20 mouse cellular contexts compared by ENCODE assay signal in genomic region chr16:18410418-18410817, GRCm38 (mm10). TPM values are rescaled to one million over a fixed set of nuclear protein-coding genes. Genes with fewer than 3 reads are reported as not detected.
DNase-seq lines count a peak whose midpoint lies in the region; ATAC-seq lines count a peak whose summit lies in the region.
"Had no signal": no experiment of that assay in that cellular context is flagged by ENCODE, and none has a peak within 500 bp of the region (broad histone marks: within the 10 kb centered on the region; RNA-seq: fewer than 3 reads in every experiment).

No protein-coding gene starts in this region.

- peak; percentile 49 for DNase-seq in adrenal gland, adult 2 months
- DNase-seq in adrenal gland, adult 18-20 months (ENCODE audit: low spot score in 2 of 2) = no peak
- peak; percentile 89 for DNase-seq in heart, adult 11 months
- DNase-seq in heart, postnatal 14 days = no peak
- no peak for DNase-seq in kidney, postnatal 14 days
- no peak for DNase-seq in midbrain, embryonic 10.5 days (ENCODE audit: low spot score)
- DNase-seq in midbrain, embryonic 14.5 days = no peak
- DNase-seq: adrenal gland, postnatal 10 days; forebrain, postnatal 0 days; heart, postnatal 10 days; layer of hippocampus, adult 9-11 months; thymus, adult 18-20 months had no signal

- H3K27me3 ChIP-seq in kidney, embryonic 16.5 days (ENCODE audit: insufficient read depth, low read length) = no peaks in the 10 kb centered on the region
- H3K27me3 ChIP-seq in midbrain, embryonic 10.5 days (ENCODE audit: low read depth, poor library complexity, severe bottlenecking) = no peaks in the 10 kb centered on the region
- no peaks in the 10 kb centered on the region for H3K27me3 ChIP-seq in midbrain, embryonic 14.5 days (ENCODE audit: control insufficient read depth, insufficient read depth, low read length)
- H3K27me3 ChIP-seq: embryonic facial prominence, embryonic 12.5 days; liver, embryonic 15.5 days; stomach, embryonic 15.5 days had no signal

- no peak overlapping the region for H3K4me2 ChIP-seq in kidney, embryonic 16.5 days (replicated peaks; ENCODE audit: low read depth, low read length)
- H3K4me2 ChIP-seq in midbrain, embryonic 14.5 days (ENCODE audit: low read length) = no peak overlapping the region
- H3K4me2 ChIP-seq: embryonic facial prominence, embryonic 12.5 days; heart, embryonic 11.5 days; liver, embryonic 15.5 days; stomach, embryonic 15.5 days had no signal

- peaks cover 23% of the 10 kb centered on the region for H3K36me3 ChIP-seq in kidney, embryonic 16.5 days (ENCODE audit: insufficient read depth, low read length)
- peaks cover 83% of the 10 kb centered on the region for H3K36me3 ChIP-seq in midbrain, embryonic 10.5 days
- peaks cover 55% of the 10 kb centered on the region for H3K36me3 ChIP-seq in midbrain, embryonic 14.5 days (ENCODE audit: control insufficient read depth, insufficient read depth, low read length)

- H3K27ac ChIP-seq in kidney, embryonic 16.5 days (ENCODE audit: low read length) = peak overlapping the region; percentile 67; the same call in 1 of the 2 replicates
- H3K27ac ChIP-seq in midbrain, embryonic 10.5 days (replicated peaks) = peak overlapping the region; percentile 53; the same call in 1 of the 2 replicates
- H3K27ac ChIP-seq in midbrain, embryonic 14.5 days (replicated peaks; ENCODE audit: low read depth, low read length) = no peak overlapping the region; the same call in 1 of the 2 replicates
- H3K27ac ChIP-seq: embryonic facial prominence, embryonic 12.5 days; limb, embryonic 10.5 days; stomach, embryonic 15.5 days had no signal

- intact Hi-C loops in heart, postnatal 14 days (cut with DNase I) = no loop called here

- WGBS in kidney, embryonic 16.5 days = 70% methylated on average over 5 of the region's 5 CpGs
- 80% methylated on average over 5 of the region's 5 CpGs for WGBS in midbrain, embryonic 10.5 days
- WGBS in midbrain, embryonic 14.5 days = 83% methylated on average over 5 of the region's 5 CpGs

- ATAC-seq in kidney, embryonic 16.5 days (ENCODE audit: low FRiP score, low TSS enrichment) = peak; percentile 1; the same call in 1 of the 2 replicates
- no peak for ATAC-seq in midbrain, embryonic 14.5 days (ENCODE audit: low FRiP score, low TSS enrichment)
- ATAC-seq: forebrain, postnatal 0 days; lung, postnatal 0 days had no signal

- H3K4me3 ChIP-seq in kidney, embryonic 16.5 days (ENCODE audit: low read length) = no peak overlapping the region
- H3K4me3 ChIP-seq in midbrain, embryonic 10.5 days = no peak overlapping the region
- H3K4me3 ChIP-seq in midbrain, embryonic 14.5 days (replicated peaks; ENCODE audit: low read depth, low read length) = no peak overlapping the region
- H3K4me3 ChIP-seq: embryonic facial prominence, embryonic 12.5 days; erythroblast, embryonic 14.5 days; limb, embryonic 10.5 days; liver, embryonic 15.5 days; stomach, embryonic 15.5 days had no signal

- H3K9me3 ChIP-seq in kidney, embryonic 16.5 days (ENCODE audit: low read length) = no peaks in the 10 kb centered on the region
- H3K9me3 ChIP-seq in midbrain, embryonic 10.5 days (replicated peaks) = no peaks in the 10 kb centered on the region
- no peaks in the 10 kb centered on the region for H3K9me3 ChIP-seq in midbrain, embryonic 14.5 days (ENCODE audit: control insufficient read depth, low read length)
- H3K9me3 ChIP-seq: limb, embryonic 10.5 days; liver, embryonic 15.5 days; stomach, embryonic 15.5 days had no signal

- H3K9ac ChIP-seq in kidney, embryonic 16.5 days (replicated peaks; ENCODE audit: low read length) = no peak overlapping the region; the same call in 1 of the 2 replicates
- no peak overlapping the region for H3K9ac ChIP-seq in midbrain, embryonic 14.5 days (replicated peaks; ENCODE audit: low read length)
- H3K9ac ChIP-seq: embryonic facial prominence, embryonic 12.5 days; forebrain, postnatal 0 days; liver, embryonic 15.5 days; stomach, embryonic 15.5 days had no signal

- H3K4me1 ChIP-seq in kidney, embryonic 16.5 days (ENCODE audit: insufficient read depth, low read length) = peaks cover 27% of the 10 kb centered on the region
- peaks cover 35% of the 10 kb centered on the region for H3K4me1 ChIP-seq in midbrain, embryonic 10.5 days
- peaks cover 10% of the 10 kb centered on the region; the same call in 1 of the 2 replicates for H3K4me1 ChIP-seq in midbrain, embryonic 14.5 days (ENCODE audit: control insufficient read depth, insufficient read depth, low read length)
- H3K4me1 ChIP-seq: embryonic facial prominence, embryonic 12.5 days; limb, embryonic 10.5 days had no signal

RNA-seq across cellular contexts. Expression of gene Txnrd2, which starts 15.8 kb away (rescaled TPM):
- 10 to 100 TPM; 73.3 TPM for total RNA-seq in adrenal gland, adult 2 months (2021)
- polyA plus RNA-seq in adrenal gland, adult 2 months (2012; rRNA removed) = 50.3 and 64.6 TPM in 2 replicates
- 10 to 100 TPM; 75.6 to 98.9 TPM for total RNA-seq in adrenal gland, adult 18-20 months (2021)
- total RNA-seq in heart, postnatal 14 days (2021) = 10 to 100 TPM; 29.9 to 34.6 TPM
- polyA plus RNA-seq in kidney, embryonic 16.5 days (2015; fragmentation: Nextera tagmentation; extraction: Ambion mirVana) = 33.7 and 35.2 TPM in 2 replicates
- polyA plus RNA-seq in midbrain, embryonic 10.5 days (2016; fragmentation: Nextera tagmentation; extraction: Ambion mirVana) = 30.6 and 30.7 TPM in 2 replicates
- polyA plus RNA-seq in midbrain, embryonic 14.5 days (2014; fragmentation: Nextera tagmentation; extraction: Ambion mirVana) = 24.9 and 28.7 TPM in 2 replicates

RNA-seq across cellular contexts. Expression of gene Comt, which starts 16.2 kb away (rescaled TPM):
- total RNA-seq in adrenal gland, adult 2 months (2021) = 100 to 1,000 TPM; 203 to 288 TPM
- 407 and 432 TPM in 2 replicates for polyA plus RNA-seq in adrenal gland, adult 2 months (2012; rRNA removed)
- total RNA-seq in adrenal gland, adult 18-20 months (2021) = 100 to 1,000 TPM; 191 to 384 TPM
- 100 to 1,000 TPM; 119 to 127 TPM for total RNA-seq in heart, postnatal 14 days (2021)
- 119 and 127 TPM in 2 replicates for polyA plus RNA-seq in kidney, embryonic 16.5 days (2015; fragmentation: Nextera tagmentation; extraction: Ambion mirVana)
- polyA plus RNA-seq in midbrain, embryonic 10.5 days (2016; fragmentation: Nextera tagmentation; extraction: Ambion mirVana) = 62.0 and 66.0 TPM in 2 replicates
- polyA plus RNA-seq in midbrain, embryonic 14.5 days (2014; fragmentation: Nextera tagmentation; extraction: Ambion mirVana) = 79.9 and 81.3 TPM in 2 replicates

Comparison
In these comparisons a context has a peak if more than half of its experiments do, and no peak if none do; other contexts are left out.
1. DNase-seq: peak in adrenal gland, adult 2 months (single experiment) and heart, adult 11 months (single experiment); none in adrenal gland, adult 18-20 months (0 of 2), heart, postnatal 14 days (0 of 2), kidney, postnatal 14 days (single experiment), midbrain, embryonic 10.5 days (single experiment) and midbrain, embryonic 14.5 days (single experiment).